26 mouse cellular contexts compared by ENCODE assay signal in the genomic region with DNA sequence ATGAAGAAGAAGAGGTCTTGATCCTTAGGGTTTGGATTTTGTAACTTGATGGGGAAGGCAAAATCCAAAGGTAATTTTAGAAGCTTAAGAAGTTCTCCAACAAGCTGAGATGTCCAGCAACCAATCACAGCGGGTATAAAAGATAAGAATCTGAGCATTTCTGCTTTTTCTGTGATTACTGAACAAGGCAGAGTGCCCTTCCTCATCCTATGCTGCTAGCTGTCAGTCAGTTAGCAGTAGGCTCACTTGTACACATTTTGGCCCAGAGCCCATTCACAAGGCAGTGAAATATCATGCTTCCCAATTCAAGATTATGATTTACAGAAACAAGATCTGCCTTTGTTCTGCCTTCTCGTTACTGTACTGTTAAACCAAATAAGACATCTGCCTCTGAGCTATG.
DNase-seq lines count a peak whose midpoint lies in the region; ATAC-seq and TF ChIP-seq lines count a peak whose summit lies in the region.
"Had no signal": no experiment of that assay in that cellular context is flagged by ENCODE, and none has a peak within 500 bp of the region (broad histone marks: within the 10 kb centered on the region; RNA-seq: fewer than 3 reads in every experiment).

No protein-coding gene starts in this region.

- H3K4me3 ChIP-seq in myocyte: no peak overlapping the region
- H3K4me3 ChIP-seq in limb, embryonic 10.5 days: no peak overlapping the region
- H3K4me3 ChIP-seq: embryonic facial prominence, embryonic 15.5 days; forebrain, embryonic 12.5 days; forebrain, embryonic 15.5 days; gastrocnemius, adult 2 months; heart, embryonic 13.5 days; hindbrain, embryonic 12.5 days; hindbrain, embryonic 15.5 days had no signal

- H3K27ac ChIP-seq in limb, embryonic 10.5 days: no peak overlapping the region
- H3K27ac ChIP-seq: embryonic facial prominence, embryonic 15.5 days; forebrain, embryonic 12.5 days; forebrain, embryonic 15.5 days; gastrocnemius, adult 2 months; heart, embryonic 13.5 days; hindbrain, embryonic 12.5 days; hindbrain, embryonic 15.5 days had no signal

- no peaks in the 10 kb centered on the region for H3K9me3 ChIP-seq in limb, embryonic 10.5 days (replicated peaks)
- H3K9me3 ChIP-seq: embryonic facial prominence, embryonic 15.5 days; forebrain, embryonic 12.5 days; forebrain, embryonic 15.5 days; heart, embryonic 13.5 days; hindbrain, embryonic 12.5 days; hindbrain, embryonic 15.5 days had no signal

- H3K4me2 ChIP-seq in myocyte (ENCODE audit: low read depth): peak overlapping the region; percentile 38
- H3K4me2 ChIP-seq: embryonic facial prominence, embryonic 15.5 days; forebrain, embryonic 12.5 days; forebrain, embryonic 15.5 days; heart, embryonic 13.5 days; hindbrain, embryonic 12.5 days; hindbrain, embryonic 15.5 days had no signal

- H3ac ChIP-seq in myocyte (ENCODE audit: control insufficient read depth, insufficient read length): no peak overlapping the region

- no peaks in the 10 kb centered on the region for H3K79me2 ChIP-seq in myocyte (ENCODE audit: control insufficient read depth, insufficient read depth)

- intact Hi-C loops in heart, postnatal 10 days (cut with DNase I): no loop called here

- H3K4me1 ChIP-seq in limb, embryonic 10.5 days: peaks cover 35% of the 10 kb centered on the region
- H3K4me1 ChIP-seq: forebrain, embryonic 12.5 days; forebrain, embryonic 15.5 days; hindbrain, embryonic 12.5 days; hindbrain, embryonic 15.5 days had no signal

- TF ChIP-seq POLR2A in myocyte (IDR thresholded peaks at IDR 0.05; ENCODE audit: insufficient read length, low read depth): no peak

- H3K27me3 ChIP-seq in myocyte (ENCODE audit: control insufficient read depth, insufficient read depth, insufficient read length): no peaks in the 10 kb centered on the region
- H3K27me3 ChIP-seq in limb, embryonic 10.5 days (ENCODE audit: low read depth, poor library complexity, severe bottlenecking): peaks cover 78% of the 10 kb centered on the region
- H3K27me3 ChIP-seq: embryonic facial prominence, embryonic 15.5 days; forebrain, embryonic 12.5 days; forebrain, embryonic 15.5 days; heart, embryonic 13.5 days; hindbrain, embryonic 12.5 days; hindbrain, embryonic 15.5 days had no signal

- DNase-seq in retina, postnatal 1 day: peak; percentile 28
- DNase-seq in retina, embryonic 14.5 days (ENCODE audit: low spot score): no peak
- peak; percentile 62 for DNase-seq in Muller cell, postnatal 12 days (ENCODE audit: inconsistent ontology term)
- DNase-seq in heart, postnatal 10 days: no peak
- no peak for DNase-seq in testis, postnatal 10 days (ENCODE audit: low spot score)
- no peak for DNase-seq in limb, embryonic 10.5 days (ENCODE audit: low spot score)
- DNase-seq: adrenal gland, postnatal 10 days; adrenal gland, postnatal 36 days; cerebellum, adult 11 months; cerebellum, adult 2 months; cerebellum, adult 9-11 months; cerebellum, postnatal 25 days; embryo, embryonic 11 days; gastrocnemius, adult 2 months; gastrocnemius, postnatal 14 days; heart, adult 18-20 months had no signal

- peak; percentile 63; the same call in 1 of the 2 replicates for ATAC-seq in common myeloid progenitor, adult 5-6 weeks (replicated peaks; ENCODE audit: low read depth, poor library complexity, severe bottlenecking)
- ATAC-seq: activated CD4-positive, CD25-positive, alpha-beta regulatory T cell, adult 4 months; forebrain, embryonic 15.5 days; intestine, postnatal 0 days had no signal

- H3K36me3 ChIP-seq in myocyte (ENCODE audit: control insufficient read depth, insufficient read depth): no peaks in the 10 kb centered on the region
- no peaks in the 10 kb centered on the region for H3K36me3 ChIP-seq in limb, embryonic 10.5 days
- H3K36me3 ChIP-seq: embryonic facial prominence, embryonic 15.5 days; forebrain, embryonic 12.5 days; forebrain, embryonic 15.5 days; heart, embryonic 13.5 days; hindbrain, embryonic 12.5 days; hindbrain, embryonic 15.5 days had no signal

- WGBS in limb, embryonic 10.5 days: 89% methylated on average over 2 of the region's 2 CpGs

TF ChIP-seq in myocyte, 11 proteins besides CTCF, POLR2A, EP300 and RAD21:
- TF ChIP-seq TCF3 (IDR thresholded peaks at IDR 0.05; ENCODE audit: insufficient read length, low read depth): no peak
- no peak for TF ChIP-seq REST (IDR thresholded peaks at IDR 0.05; ENCODE audit: insufficient read depth, insufficient read length)
- TF ChIP-seq MAX (IDR thresholded peaks at IDR 0.05; ENCODE audit: low read depth): no peak
- TF ChIP-seq MYOG (IDR thresholded peaks at IDR 0.05; ENCODE audit: control insufficient read depth in 1 of 3, insufficient read depth in 1 of 3, insufficient read length in 2 of 3, low read depth in 2 of 3): no peak
- no peak for TF ChIP-seq E2F4 (IDR thresholded peaks at IDR 0.05; ENCODE audit: insufficient read depth)
- TF ChIP-seq POLR2AphosphoS2 (IDR thresholded peaks at IDR 0.05; ENCODE audit: insufficient read length, low read depth): no peak
- no peak for TF ChIP-seq SRF (IDR thresholded peaks at IDR 0.05; ENCODE audit: control insufficient read depth, insufficient read length, low read depth)
- TF ChIP-seq CEBPB (IDR thresholded peaks at IDR 0.05; ENCODE audit: insufficient read depth, poor library complexity, severe bottlenecking): no peak
- TF ChIP-seq MYOD1 (IDR thresholded peaks at IDR 0.05; ENCODE audit: control insufficient read depth in 1 of 3, insufficient read length in 2 of 3, low read depth in 2 of 3): no peak
- no peak for TF ChIP-seq USF1 (IDR thresholded peaks at IDR 0.05; ENCODE audit: low read depth)

Comparison
In these comparisons a context has a peak if more than half of its experiments do, and no peak if none do; other contexts are left out.
1. DNase-seq: peak in retina, postnatal 1 day (single experiment) and Muller cell, postnatal 12 days (single experiment); none in retina, embryonic 14.5 days (single experiment), heart, postnatal 10 days (0 of 2), testis, postnatal 10 days (single experiment) and limb, embryonic 10.5 days (single experiment).